Mouse (Mus musculus) hindbrain, embryonic 11.5 days (tissue): ENCODE measurements around the gene Hoxc13. TPM values are rescaled to one million over a fixed set of nuclear protein-coding genes. Genes with fewer than 3 reads are reported as not detected.

Experiments used
- ATAC-seq: fragments of 200-750 bp; cut with Nextera tagmentation; 2 replicates; pipeline ENCODE4 v1.8.0; 2017; ENCODE audit warnings: mild to moderate bottlenecking, moderate TSS enrichment, moderate library complexity; ENCODE audit not compliant: low FRiP score
- DNase-seq: peaks from one replicate; pipeline ENCODE4 v3.0.0-alpha.2; 2015; ENCODE audit warnings: low spot score
- H3K27ac ChIP-seq: fragments of 300-500 bp; sonication (generic); 2 replicates; pipeline ENCODE4 v1.5.1; 2014; ENCODE audit warnings: mild to moderate bottlenecking, low read depth, low read length
- H3K27me3 ChIP-seq: fragments of 300-500 bp; sonication (generic); 2 replicates; pipeline ENCODE4 v1.6.1; 2014; ENCODE audit warnings: mild to moderate bottlenecking, low read length, moderate library complexity, mixed read lengths; ENCODE audit not compliant: control insufficient read depth, insufficient read depth
- H3K36me3 ChIP-seq: fragments of 300-500 bp; sonication (generic); 2 replicates; pipeline ENCODE4 v1.6.1; 2014; ENCODE audit warnings: mild to moderate bottlenecking, low read length, moderate library complexity, mixed read lengths; ENCODE audit not compliant: control insufficient read depth, insufficient read depth
- H3K4me1 ChIP-seq: fragments of 300-500 bp; sonication (generic); replicated peaks from 2 replicates; pipeline ENCODE4 v1.6.1; 2014; ENCODE audit warnings: low read length, mixed read lengths; ENCODE audit not compliant: control insufficient read depth, insufficient read depth
- H3K4me2 ChIP-seq: fragments of 300-500 bp; sonication (generic); replicated peaks from 2 replicates; pipeline ENCODE4 v1.6.1; 2014; ENCODE audit warnings: mild to moderate bottlenecking, low read depth, low read length
- H3K4me3 ChIP-seq: fragments of 300-500 bp; sonication (generic); 2 replicates; pipeline ENCODE4 v1.5.1; 2014; ENCODE audit warnings: low read depth, low read length
- H3K9ac ChIP-seq: fragments of 300-500 bp; sonication (generic); 2 replicates; pipeline ENCODE4 v1.6.1; 2014; ENCODE audit warnings: low read depth, low read length
- H3K9me3 ChIP-seq: fragments of 300-500 bp; sonication (generic); 2 replicates; pipeline ENCODE4 v1.6.1; 2016; ENCODE audit warnings: low read length; ENCODE audit not compliant: control insufficient read depth
- WGBS: fragments of 180-500 bp; shearing (Covaris S2); extraction: QIAGEN DNeasy Blood & Tissue Kit; methylation state at CpG from one replicate; pipeline ENCODE4 v1.1.7; 2014; 5-methylcytosine and 5-hydroxymethylcytosine counted together
- polyA plus RNA-seq: library from polyadenylated mRNA; unstranded; fragments of >200 nt; fragmentation: Nextera tagmentation; extraction: Ambion mirVana; gene quantifications from 2 replicates; pipeline ENCODE4 v1.2.1, GENCODE M21; 2014

The Hoxc13 gene
- polyA plus RNA-seq, 1 experiment from 2014 or later, result 0.48 TPM

GRCm38 (mm10) chr15:102955833-102956640 lies 35.1 kb downstream of the Hoxc13 start:
- no peak for DNase-seq
- Histone ChIP-seq H3K27ac (no peak overlapping the region), H3K27me3 (peaks cover 98% of the 10 kb centered on the region), H3K4me2 (no peak overlapping the region), H3K4me1 (no peaks in the 10 kb centered on the region), H3K9ac (no peak overlapping the region), H3K9me3 (no peaks in the 10 kb centered on the region), H3K36me3 (no peaks in the 10 kb centered on the region), H3K4me3 (no peak overlapping the region)
- no peak for ATAC-seq
- WGBS, result 0% methylated on average over 39 of the region's 40 CpGs

- Histone ChIP-seq H3K27ac (no peak overlapping the region), H3K27me3 (peaks cover 98% of the 10 kb centered on the region), H3K4me2 (no peak overlapping the region), H3K36me3 (no peaks in the 10 kb centered on the region), H3K9me3 (no peaks in the 10 kb centered on the region), H3K9ac (no peak overlapping the region), H3K4me1 (no peaks in the 10 kb centered on the region), H3K4me3 (no peak overlapping the region)
- DNase-seq (no peak), ATAC-seq (no peak)
- under 1% methylated on average over 12 of the region's 12 CpGs for WGBS
Observed at GRCm38 (mm10) chr15:102956906-102957305, 36.0 kb downstream of the Hoxc13 start.

GRCm38 (mm10) chr15:102959663-102960191 lies 38.8 kb downstream of the Hoxc13 start:
- Histone ChIP-seq H3K36me3 (no peaks in the 10 kb centered on the region), H3K4me3 (no peak overlapping the region), H3K9ac (no peak overlapping the region), H3K4me2 (no peak overlapping the region), H3K4me1 (no peaks in the 10 kb centered on the region), H3K9me3 (no peaks in the 10 kb centered on the region), H3K27me3 (peaks cover 96% of the 10 kb centered on the region), H3K27ac (no peak overlapping the region)
- DNase-seq (no peak), ATAC-seq (no peak)
- WGBS, result 2% methylated on average over 13 of the region's 13 CpGs

GRCm38 (mm10) chr15:102961728-102962127 lies 40.8 kb downstream of the Hoxc13 start:
- Histone ChIP-seq H3K36me3 (no peaks in the 10 kb centered on the region), H3K4me2 (no peak overlapping the region), H3K4me3 (no peak overlapping the region), H3K4me1 (no peaks in the 10 kb centered on the region), H3K27me3 (peaks cover 97% of the 10 kb centered on the region), H3K9ac (no peak overlapping the region), H3K9me3 (no peaks in the 10 kb centered on the region), H3K27ac (no peak overlapping the region)
- WGBS, result 6% methylated on average over 6 of the region's 6 CpGs
- no peak for DNase-seq
- ATAC-seq, result no peak

- Histone ChIP-seq H3K4me2 (no peak overlapping the region), H3K4me1 (no peaks in the 10 kb centered on the region), H3K27ac (no peak overlapping the region), H3K4me3 (no peak overlapping the region), H3K9ac (no peak overlapping the region), H3K9me3 (no peaks in the 10 kb centered on the region), H3K27me3 (peaks cover 97% of the 10 kb centered on the region), H3K36me3 (no peaks in the 10 kb centered on the region)
- DNase-seq, result no peak
- WGBS, result 1% methylated on average over 13 of the region's 13 CpGs
- ATAC-seq, result no peak
Observed at GRCm38 (mm10) chr15:102962492-102962891, 41.6 kb downstream of the Hoxc13 start.

- H3K9ac ChIP-seq, result no peak overlapping the region
- WGBS, result under 1% methylated on average over 8 of the region's 8 CpGs
- H3K27me3 ChIP-seq, result peaks cover 96% of the 10 kb centered on the region
- H3K36me3 ChIP-seq, result no peaks in the 10 kb centered on the region
- no peaks in the 10 kb centered on the region for H3K9me3 ChIP-seq
- no peak overlapping the region for H3K4me3 ChIP-seq
- no peak for DNase-seq
- no peak overlapping the region for H3K4me2 ChIP-seq
- ATAC-seq, result no peak
- H3K4me1 ChIP-seq, result no peaks in the 10 kb centered on the region
- H3K27ac ChIP-seq, result no peak overlapping the region
Observed at GRCm38 (mm10) chr15:102963259-102963658, 42.4 kb downstream of the Hoxc13 start.

GRCm38 (mm10) chr15:102963671-102964640 lies 43.1 kb downstream of the Hoxc13 start:
- Histone ChIP-seq H3K4me2 (no peak overlapping the region), H3K9ac (no peak overlapping the region), H3K27ac (no peak overlapping the region), H3K36me3 (no peaks in the 10 kb centered on the region), H3K27me3 (peaks cover 95% of the 10 kb centered on the region), H3K9me3 (no peaks in the 10 kb centered on the region), H3K4me1 (no peaks in the 10 kb centered on the region), H3K4me3 (no peak overlapping the region)
- ATAC-seq (no peak), DNase-seq (no peak)
- 2% methylated on average over 28 of the region's 28 CpGs for WGBS

GRCm38 (mm10) chr15:102965003-102965891 lies 44.3 kb downstream of the Hoxc13 start:
- no peaks in the 10 kb centered on the region for H3K9me3 ChIP-seq
- H3K36me3 ChIP-seq, result no peaks in the 10 kb centered on the region
- no peaks in the 10 kb centered on the region for H3K4me1 ChIP-seq
- no peak overlapping the region for H3K4me3 ChIP-seq
- DNase-seq (no peak), ATAC-seq (no peak)
- 5% methylated on average over 26 of the region's 26 CpGs for WGBS
- H3K9ac ChIP-seq, result no peak overlapping the region
- peaks cover 96% of the 10 kb centered on the region for H3K27me3 ChIP-seq
- no peak overlapping the region for H3K27ac ChIP-seq
- H3K4me2 ChIP-seq, result no peak overlapping the region
